Mouse (Mus musculus): ENCODE results near the gene Rasgef1b. TPM values are rescaled to one million over a fixed set of nuclear protein-coding genes. Genes with fewer than 3 reads are reported as not detected.

Gene Rasgef1b
- total RNA-seq, 4 experiments from 2014 or later, result 15.6 to 18.0 (median 16.5) TPM

DNA sequence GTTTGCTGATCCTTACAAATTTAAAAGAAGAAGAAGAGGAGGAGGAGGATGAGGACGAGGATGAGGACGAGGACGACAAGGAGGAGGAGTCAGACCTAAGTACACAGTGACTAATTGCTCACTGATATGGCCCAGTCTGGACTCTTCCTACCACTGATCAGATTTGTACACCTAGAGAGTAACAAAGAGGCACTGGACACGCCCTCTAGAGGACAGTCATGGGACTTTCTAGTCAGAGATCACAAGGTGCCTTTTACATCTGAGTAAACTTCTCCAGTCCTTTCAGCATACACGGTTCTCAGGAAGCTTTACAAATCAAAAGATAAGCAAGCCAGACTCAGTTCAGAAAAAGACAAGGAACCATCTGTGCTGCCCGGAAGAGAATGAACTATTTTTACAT is 20.2 kb downstream of the Rasgef1b start:
- DNase-seq (ENCODE audit: low spot score in 2 of 2), result peak in 1 of 2 experiments; percentile 17

DNA sequence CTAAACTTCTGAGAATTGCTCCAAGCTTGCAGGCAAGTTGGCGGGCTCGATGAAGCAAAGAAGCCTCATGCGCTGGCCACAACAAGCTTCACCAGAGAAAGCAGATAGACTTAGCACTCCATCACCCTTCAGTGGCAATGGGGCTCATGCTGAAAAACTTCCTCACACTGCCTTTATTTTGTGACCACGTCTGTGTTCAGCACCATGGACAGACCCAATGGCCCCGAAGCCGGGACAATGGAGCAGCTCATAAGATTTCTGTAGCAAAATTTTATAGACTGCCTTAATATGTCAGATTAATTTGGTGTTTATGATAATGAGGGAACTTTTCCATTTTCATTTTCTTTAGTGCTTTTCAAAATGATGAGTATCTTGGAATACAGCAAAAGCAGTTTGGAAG is 21.6 kb downstream of the Rasgef1b start:
- no peak for DNase-seq (ENCODE audit: low spot score in 2 of 2)

DNA sequence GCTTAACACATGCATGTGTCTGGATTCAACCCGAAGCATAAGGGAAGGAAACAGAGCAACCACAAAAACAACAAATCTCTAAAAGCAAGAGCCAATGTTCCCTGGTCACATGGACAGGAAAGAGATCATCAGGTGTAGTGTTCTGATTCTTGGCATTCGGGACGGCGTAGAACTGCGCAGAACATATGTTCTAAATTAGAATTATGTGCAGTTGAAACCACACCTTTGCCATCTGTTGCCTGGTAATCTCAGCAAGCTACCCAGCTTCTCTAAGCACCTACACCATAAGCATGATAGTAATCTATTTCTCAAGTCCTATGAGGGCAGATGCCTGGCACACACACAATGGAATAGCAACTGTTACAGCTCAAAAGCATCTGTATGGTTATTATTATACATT is 27.1 kb downstream of the Rasgef1b start:
- peak; percentile 11 to 15 for DNase-seq (ENCODE audit: low spot score in 2 of 2)

DNA sequence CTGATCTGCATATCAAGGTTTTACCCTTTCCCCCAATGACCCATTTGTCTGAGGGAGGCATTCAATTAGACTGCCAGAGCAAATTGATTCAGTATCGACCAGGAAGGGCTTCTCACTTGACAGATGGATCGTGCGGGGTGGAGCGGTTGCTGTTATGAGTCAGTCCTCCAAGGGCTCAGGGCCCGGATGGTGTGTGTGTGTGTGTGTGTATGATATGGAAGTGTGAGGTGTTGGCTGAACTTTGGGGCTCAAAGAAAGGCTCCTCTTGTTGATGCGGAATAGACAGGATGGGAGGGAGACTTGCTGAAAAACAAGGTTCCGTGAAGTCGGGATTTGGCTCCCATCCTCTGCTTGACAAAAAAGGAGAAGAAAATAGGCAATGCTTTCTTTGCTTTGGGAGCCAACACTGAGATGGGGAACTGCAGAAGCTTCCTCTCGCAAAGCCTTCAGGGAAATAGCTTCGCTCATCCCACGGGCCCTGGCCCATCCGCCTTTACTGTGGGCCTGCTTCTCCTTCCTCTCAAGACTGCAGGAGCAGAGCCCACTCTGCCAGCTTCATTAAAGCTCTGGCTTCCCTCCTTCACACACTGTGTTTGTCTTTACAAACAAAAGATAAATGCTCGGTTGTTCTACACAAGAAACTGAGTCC is 34.0 kb downstream of the Rasgef1b start:
- DNase-seq (ENCODE audit: low spot score in 2 of 2), result peak; percentile 22 to 32

DNA sequence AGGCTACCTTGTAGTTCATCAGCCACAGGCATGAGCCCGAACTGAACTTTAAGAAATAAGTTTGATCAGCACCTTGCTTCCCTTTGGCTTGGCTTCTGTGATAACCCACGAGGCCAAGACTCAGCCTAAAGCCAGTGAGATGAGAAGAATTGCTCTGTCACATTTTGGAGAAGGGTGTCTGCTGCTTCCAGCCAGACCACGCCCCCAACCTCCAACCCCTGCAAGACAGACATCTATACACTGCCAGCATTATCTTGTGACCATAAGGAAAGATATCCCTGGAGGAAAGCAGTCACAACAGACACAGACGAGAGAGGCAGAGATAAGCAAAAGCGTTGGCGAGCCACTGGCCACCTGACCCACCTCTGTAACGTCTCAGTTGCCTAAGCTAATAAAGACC is 39.0 kb downstream of the Rasgef1b start:
- no peak for DNase-seq (ENCODE audit: low spot score in 2 of 2)

DNA sequence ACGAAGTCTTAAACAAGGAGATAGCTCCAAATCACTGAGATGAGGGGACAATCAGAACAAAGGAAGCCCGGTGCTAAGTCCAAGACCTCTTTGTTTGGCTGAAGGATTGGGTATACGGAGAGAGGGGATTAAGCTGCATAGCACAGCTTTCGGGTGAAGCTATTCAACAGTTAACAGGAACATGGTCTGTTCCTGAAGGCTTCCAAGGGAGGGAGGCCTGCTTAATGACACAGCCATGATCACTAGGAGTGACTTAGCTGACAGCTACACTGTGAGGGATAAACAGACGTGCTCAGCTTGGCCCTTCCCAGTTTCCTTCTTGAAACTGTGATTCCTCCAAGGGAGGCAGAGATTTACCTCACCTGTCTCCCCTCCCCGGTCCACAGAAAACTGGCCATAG is 41.0 kb downstream of the Rasgef1b start:
- DNase-seq (ENCODE audit: low spot score in 2 of 2), result no peak

DNA sequence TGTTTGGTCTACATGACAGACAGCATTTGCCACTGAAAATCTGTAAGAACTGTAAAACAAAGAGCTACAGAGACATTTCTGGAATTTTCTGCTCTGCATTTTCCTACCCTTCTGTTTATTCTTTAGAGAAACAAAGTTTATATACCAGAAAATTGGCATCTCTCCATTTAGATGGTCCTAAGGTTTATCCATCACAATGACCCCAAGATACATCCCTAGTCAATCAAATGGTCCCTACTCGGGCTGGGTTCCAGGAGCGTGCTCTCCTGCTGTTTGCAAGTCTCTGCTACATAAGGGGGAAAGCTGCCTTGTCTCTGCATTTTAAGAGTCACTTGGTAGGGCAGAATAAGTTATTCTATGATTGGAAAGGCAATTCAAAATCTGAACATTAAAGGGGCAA is 44.8 kb downstream of the Rasgef1b start:
- DNase-seq (ENCODE audit: low spot score in 2 of 2), result no peak

DNA sequence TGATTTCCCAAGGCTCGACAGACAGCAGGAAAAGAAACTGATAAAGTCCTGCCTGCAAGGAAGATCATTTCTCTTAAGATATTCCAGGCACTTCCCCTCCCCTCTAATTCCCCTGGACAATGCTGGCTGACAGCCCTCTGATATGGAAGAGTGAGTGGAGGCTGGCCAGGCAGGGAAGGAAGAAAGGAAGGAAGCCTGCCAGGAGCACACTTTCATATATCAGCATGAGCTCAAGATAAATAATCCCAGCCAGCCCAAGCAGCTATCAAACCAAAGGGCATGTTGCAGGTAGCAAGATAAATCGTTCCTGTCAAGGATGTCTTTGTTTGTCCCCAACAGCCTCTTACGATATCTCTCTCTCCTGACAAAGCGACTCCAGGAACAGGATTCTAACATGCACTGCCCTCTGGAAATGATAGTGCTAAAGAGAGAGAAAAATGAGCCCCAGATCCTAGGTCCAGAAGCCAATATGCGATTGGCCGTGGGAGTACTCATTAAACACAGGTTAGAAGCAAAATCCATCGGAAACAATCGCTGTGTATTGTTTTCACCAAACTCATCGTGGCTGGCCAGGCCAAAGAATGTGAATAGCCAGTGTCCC is 58.8 kb downstream of the Rasgef1b start:
- DNase-seq (ENCODE audit: low spot score in 2 of 2), result no peak

DNA sequence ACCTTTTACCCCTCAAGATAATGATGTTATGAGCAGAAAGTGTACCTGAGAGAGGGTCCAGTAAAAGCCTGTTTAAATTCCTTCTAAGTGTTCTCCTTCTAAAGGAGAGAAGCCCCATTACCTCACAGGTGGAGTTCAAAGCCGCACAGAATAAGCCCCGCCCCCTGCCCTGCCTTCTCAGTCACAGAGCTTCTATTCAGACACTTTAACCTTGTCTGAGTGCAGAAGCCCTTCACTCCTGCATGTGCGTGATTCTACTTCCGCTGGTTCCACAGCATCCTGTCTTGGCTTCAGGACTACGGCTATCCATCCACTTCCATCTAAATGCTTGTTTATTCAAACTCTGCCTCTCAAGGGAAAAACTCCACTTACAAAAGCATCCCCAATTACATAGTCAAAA is 72.8 kb downstream of the Rasgef1b start:
- DNase-seq (ENCODE audit: low spot score in 2 of 2), result no peak

DNA sequence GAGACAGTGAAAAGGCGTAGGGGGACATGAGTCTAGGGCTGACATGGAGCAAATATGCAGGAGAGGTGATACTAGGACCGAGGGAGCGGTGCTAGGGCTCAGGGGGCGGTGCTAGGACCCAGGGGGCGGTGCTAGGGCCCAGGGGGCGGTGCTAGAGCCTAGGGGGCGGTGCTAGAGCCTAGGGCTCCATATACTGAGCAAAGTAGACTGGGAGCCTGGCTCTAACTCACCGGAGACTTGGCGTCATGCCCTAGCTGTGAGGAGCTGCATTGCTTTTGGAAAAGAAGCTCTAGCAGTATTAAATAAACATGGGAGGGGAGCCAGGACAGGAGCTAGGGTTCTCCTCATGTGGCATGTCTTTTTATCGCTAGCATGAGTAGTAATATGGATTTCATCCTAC is 75.9 kb downstream of the Rasgef1b start:
- DNase-seq (ENCODE audit: low spot score in 2 of 2), result no peak

DNA sequence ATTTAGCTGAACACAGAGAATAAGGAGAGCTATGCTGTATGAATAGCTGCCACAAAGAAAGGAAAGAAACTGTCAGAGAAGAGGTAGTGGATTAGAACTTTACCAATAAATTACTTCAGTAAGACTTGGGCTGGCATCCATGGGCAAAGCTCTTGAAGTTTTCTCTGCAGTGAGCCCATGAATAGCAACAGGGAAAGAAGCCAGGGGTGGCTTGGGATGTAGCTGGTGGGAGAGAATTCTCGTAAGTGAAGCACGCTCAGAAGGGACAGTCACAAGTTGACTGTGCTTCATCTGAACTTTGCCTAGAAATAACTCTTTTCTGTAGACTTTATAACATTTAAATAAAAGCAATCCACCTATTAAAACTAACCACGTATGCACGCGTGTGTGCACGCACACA is 87.5 kb downstream of the Rasgef1b start:
- DNase-seq (ENCODE audit: low spot score in 2 of 2), result no peak

DNA sequence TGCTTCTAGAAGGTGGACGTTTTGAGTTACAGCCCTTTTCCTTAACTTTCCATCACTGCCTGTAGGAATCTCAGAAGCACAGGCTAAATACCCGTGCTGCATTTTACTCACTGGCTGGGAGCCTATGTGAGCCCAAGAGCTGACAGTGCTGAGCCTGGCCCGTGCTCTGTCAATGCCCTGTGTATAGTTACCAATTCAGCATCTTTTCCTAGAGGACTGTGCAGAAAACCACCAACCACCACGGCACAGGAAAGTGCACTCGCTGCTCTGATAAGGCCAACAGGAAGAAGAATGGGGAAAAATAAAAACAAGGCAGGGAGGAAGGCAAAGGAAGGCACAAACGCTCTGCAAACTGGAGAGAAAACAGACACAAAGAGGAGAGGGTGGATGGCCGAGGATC is 92.3 kb downstream of the Rasgef1b start:
- no peak for DNase-seq (ENCODE audit: low spot score in 2 of 2)

DNA sequence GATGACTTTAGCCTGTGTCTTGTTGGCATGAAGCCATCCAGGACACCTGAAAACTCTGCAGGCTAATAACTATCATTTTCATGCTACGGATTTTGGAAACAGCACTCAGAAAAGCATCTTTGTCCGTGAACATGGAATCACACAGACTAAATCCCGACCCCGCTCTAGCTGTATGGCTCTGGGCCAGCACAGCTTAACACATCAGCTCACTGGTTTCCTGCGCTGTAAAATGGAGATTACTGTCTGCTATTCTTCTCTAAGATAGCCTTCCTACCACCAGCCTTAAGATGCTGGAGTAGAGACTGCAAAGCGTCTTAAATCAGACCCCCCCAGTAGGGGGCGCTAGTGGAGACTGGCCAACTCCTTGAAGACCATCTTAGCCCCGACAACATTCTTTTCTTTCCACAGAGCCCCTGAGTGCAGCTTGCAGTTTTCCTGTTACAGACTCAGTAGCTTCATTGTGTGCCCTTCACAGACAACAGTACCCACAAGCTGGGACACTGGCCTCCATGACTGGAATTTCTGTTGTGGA is 94.8 kb downstream of the Rasgef1b start:
- no peak for DNase-seq (ENCODE audit: low spot score in 2 of 2)

DNA sequence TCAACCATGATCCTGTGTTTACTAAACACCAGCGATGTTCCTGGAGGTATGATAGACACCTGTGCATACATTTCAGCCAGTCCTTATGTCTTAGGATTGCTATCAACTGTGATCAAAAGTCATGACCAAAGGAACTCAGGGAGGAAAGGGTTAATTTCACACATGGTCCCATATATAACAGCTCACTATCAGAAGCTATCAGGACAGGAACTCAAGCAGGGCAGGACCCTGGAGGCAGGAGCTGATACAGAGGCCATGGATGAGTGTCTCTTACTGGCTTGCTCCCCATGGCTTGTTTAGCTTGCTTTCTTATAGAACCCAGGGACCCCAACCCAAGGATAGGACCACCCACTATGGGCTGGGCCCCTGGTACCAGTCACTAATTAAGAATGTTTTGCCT is 95.3 kb downstream of the Rasgef1b start:
- no peak for DNase-seq (ENCODE audit: low spot score in 2 of 2)

DNA sequence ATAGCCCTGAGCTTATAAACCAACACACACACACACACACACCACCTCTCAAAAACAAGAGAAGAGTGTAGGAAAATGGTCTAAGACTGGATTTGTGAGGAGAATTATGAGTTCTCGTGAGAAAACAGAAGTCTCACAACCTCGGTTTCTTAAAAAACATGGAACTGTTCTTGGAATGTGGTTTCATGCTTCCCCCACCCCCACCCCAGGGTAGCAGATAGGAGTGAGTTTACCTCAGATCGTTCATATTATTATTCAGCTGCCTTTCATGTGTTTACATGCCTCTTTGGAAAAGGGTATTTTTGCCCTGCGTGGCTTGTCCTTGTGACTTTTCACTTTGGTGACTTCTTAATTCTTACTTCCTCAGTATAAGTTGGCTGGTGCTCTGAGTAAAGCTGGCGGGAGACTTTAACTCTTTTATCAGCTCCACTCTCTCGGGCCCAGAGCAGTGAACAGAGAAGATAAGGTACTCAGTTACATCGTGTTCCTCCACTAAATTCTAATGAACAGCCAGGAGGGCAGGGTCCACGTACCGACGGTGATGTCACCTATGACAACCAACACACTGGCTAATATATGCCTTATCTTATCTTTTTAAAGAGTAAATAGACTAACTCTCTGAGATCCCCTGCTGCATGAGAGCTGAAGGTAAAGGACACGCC is 96.1 kb downstream of the Rasgef1b start:
- DNase-seq (ENCODE audit: low spot score in 2 of 2), result no peak

DNA sequence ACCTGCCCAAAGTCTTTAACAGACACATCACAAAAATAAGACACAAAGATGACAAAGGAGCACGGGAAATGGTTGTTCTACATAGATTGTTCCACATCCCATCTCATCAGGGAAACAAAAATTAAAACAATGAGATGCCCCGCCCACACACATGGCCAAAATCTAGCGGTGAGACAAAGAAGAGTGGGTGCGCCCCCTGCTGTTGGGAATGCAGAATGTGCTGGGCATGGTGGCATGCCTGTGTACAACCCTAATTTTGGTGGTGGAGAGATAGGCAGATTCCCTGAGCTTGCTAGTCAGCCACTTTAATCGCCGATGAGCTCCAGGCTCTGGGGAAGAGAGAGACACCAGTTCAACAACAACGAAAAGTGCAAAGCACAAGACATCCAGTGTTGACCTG is 98.8 kb downstream of the Rasgef1b start:
- peak in 1 of 2 experiments; percentile 38 for DNase-seq (ENCODE audit: low spot score in 2 of 2)

DNA sequence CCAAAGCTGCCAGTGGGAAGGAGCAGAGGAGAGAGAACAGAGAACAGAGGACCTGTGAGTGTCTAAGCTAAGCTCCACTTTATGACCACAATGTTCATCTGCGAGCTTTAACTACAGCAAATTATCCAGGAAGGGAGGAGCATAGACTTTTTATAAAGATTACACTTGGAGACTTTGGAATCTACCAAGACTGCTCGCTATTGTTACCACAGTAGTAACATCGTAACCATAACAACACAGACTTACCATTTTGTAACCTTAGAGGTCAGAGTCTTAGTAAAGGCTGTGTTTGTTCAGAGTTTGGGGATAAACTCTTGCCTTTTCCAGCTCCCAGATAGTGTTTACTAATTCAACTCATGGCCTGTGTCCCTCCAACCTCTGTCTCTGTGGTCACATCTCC is 103.3 kb downstream of the Rasgef1b start:
- DNase-seq (ENCODE audit: low spot score in 2 of 2), result no peak

DNA sequence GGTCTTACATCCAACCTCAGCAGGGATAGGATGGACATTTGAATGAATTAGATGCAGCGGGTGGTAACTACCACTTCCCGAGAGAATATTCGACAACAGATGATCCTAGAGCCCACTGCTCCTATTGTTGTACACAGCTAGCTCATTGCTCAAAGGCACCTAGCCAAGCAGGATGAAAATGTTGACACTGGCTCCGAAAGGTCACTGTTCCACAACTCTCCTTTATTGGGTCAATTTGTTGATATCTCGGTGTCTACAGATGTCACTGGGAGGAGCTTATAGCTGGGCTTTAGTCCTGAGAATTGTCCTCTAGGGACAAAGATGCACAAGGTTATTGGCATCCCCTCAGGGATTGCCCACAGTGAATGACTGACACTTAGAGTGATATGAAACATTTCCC is 108.1 kb downstream of the Rasgef1b start:
- no peak for DNase-seq (ENCODE audit: low spot score in 2 of 2)

DNA sequence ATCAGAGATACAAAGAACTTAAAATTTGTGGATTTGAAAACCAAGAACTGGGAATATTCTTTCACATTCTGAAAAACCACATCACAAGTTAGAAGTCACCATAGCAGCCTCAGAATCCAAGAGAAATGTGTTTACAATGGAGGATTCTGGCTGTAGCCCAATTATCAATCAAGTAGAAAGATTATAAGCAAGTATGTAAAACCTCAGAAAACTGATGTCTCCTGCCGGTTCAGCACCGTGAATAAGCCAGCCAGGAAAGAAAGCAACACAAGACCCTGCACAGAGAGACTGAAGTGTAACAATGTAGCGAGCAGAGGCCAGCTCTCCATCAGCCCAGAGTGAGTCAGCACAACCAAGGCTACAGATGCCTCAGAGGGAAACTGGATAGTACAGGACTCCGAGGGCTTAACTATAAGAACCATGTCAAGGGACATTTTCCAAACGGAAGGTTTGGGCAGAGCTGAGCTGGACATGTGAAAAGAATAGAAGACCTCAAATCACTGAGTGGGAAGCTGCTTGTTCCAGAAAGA is 111.5 kb downstream of the Rasgef1b start:
- no peak for DNase-seq (ENCODE audit: low spot score in 2 of 2)

DNA sequence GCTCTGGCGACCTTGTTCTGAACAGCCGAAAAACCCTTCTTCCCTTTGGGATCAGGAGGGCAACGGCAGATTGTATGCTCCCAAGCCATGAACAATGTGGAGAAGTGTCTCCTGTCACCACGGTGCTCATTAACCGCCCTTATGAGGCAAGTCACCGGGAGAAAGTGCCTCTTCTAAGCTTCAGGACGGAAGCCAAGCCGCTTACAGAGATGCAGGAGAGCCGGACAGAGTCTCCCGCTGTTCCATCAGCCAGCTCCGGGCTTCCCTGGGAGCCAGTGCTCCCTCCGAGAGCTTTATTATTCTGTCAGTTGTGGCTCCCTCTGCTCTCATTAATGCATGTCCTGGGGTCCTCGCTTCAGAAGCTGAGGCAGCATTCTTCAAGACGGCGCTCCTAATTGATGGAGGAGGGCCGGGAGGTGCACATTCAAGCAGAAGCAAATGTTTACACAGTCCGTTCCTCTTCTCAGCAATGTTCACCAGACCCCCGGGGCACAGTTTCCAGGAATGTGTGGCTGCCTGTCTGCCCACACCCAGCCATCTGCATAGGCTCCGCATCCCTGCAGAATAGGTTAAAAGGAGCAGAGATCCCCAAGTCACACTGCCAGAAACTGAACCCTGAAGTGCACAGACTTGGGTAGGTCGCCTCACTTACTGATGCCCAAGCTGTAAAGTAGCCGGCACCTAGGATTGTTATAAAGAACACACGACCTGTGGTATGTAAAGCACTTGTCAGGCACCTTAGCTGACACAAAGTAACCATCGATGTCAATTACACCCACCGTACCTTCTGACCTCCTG is 115.3 kb downstream of the Rasgef1b start:
- DNase-seq (ENCODE audit: low spot score in 2 of 2), result peak in 1 of 2 experiments; percentile 12

DNA sequence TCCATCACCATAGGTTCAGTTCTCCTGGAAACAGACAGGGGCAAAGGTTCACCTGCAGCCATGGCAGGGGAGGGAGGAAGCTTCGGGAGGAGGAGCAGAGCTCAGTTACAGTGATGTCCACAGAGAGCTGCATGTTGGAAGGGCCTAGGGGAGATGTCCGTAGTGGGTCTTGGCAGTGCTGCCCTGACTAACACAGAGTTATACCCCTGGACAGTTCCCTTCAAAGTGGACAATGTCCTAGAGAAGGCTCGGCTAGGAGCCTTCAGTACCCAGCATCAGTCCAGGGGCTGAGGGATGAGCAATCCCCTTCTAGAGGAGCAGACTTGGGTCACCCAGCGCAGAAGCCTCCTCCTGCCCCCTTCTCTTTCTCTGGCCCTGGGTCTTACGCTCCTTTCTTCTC is 121.3 kb downstream of the Rasgef1b start:
- no peak for DNase-seq (ENCODE audit: low spot score in 2 of 2)
